Mouse (Mus musculus) bone marrow, adult 2 months (tissue): ENCODE results near the gene Ormdl1.
"Not testable (repeated sequence)": the region's sequence is repeated elsewhere in the genome, so short reads cannot be mapped to it uniquely, and the experiment has no call there.

Source experiments
- CTCF ChIP-seq: fragments of 200-500 bp; IDR thresholded peaks from 2 replicates; pipeline ENCODE4 v1.5.1; 2011; ENCODE audit warnings: low read length, control low read depth; ENCODE audit not compliant: control insufficient read depth, insufficient read depth
- POLR2A ChIP-seq: fragments of 200-500 bp; IDR thresholded peaks from 2 replicates; pipeline ENCODE4 v1.6.1; 2011; ENCODE audit warnings: low read depth, mild to moderate bottlenecking, control low read depth, low read length, borderline replicate concordance; ENCODE audit not compliant: control insufficient read depth

GRCm38 (mm10) chr1:53337403-53337802, 40.5 kb downstream of the Ormdl1 start:
- not testable (repeated sequence) for TF ChIP-seq CTCF, POLR2A
